Mouse (Mus musculus) forebrain, embryonic 14.5 days (tissue): ENCODE measurements at regions not wholly inside any gene's neighbourhood (a gene's known extent, or its start where the extent isn't known, plus 50 kb on each side); places are given as distances from the start of the nearest gene placed in this dataset.
A peak's percentile ranks its signal among the peaks of the same experiment; 100 is the strongest.

ENCODE experiments used
- ATAC-seq: fragments of 200-750 bp; cut with Nextera tagmentation; 2 replicates; pipeline ENCODE4 v1.8.0; 2017; ENCODE audit warnings: mild to moderate bottlenecking, moderate library complexity
- DNase-seq: peaks from one replicate; pipeline ENCODE4 v3.0.0-alpha.2; 2015; ENCODE audit warnings: low spot score
- H3K27ac ChIP-seq: fragments of 300-500 bp; sonication (generic); 2 replicates; pipeline ENCODE4 v1.5.1; 2014; ENCODE audit warnings: low read depth, mild to moderate bottlenecking, control low read depth, low read length, moderate library complexity
- H3K27me3 ChIP-seq: fragments of 300-500 bp; sonication (generic); replicated peaks from 2 replicates; pipeline ENCODE4 v1.6.1; 2014; ENCODE audit warnings: low read length, control low read depth, mixed read lengths; ENCODE audit not compliant: control insufficient read depth, insufficient read depth
- H3K36me3 ChIP-seq: fragments of 300-500 bp; sonication (generic); 2 replicates; pipeline ENCODE4 v1.6.1; 2014; ENCODE audit warnings: low read length, control low read depth; ENCODE audit not compliant: control insufficient read depth, insufficient read depth
- H3K4me1 ChIP-seq: fragments of 300-500 bp; sonication (generic); 2 replicates; pipeline ENCODE4 v1.6.1; 2014; ENCODE audit warnings: antibody characterized with exemption, low read length, control low read depth; ENCODE audit not compliant: control insufficient read depth, insufficient read depth
- H3K4me2 ChIP-seq: fragments of 300-500 bp; sonication (generic); 2 replicates; pipeline ENCODE4 v1.6.1; 2014; ENCODE audit warnings: mild to moderate bottlenecking, control low read depth, low read length
- H3K4me3 ChIP-seq: fragments of 300-500 bp; sonication (generic); 2 replicates; pipeline ENCODE4 v1.5.1; 2014; ENCODE audit warnings: low read depth, low read length, control low read depth
- H3K9ac ChIP-seq: fragments of 300-500 bp; sonication (generic); 2 replicates; pipeline ENCODE4 v1.6.1; 2014; ENCODE audit warnings: mild to moderate bottlenecking, low read length, control low read depth, moderate library complexity
- H3K9me3 ChIP-seq: fragments of 300-500 bp; sonication (generic); replicated peaks from 2 replicates; pipeline ENCODE4 v1.6.1; 2016; ENCODE audit warnings: low read length, control low read depth, mixed read lengths; ENCODE audit not compliant: control insufficient read depth
- WGBS: fragments of 180-500 bp; shearing (Covaris S2); extraction: QIAGEN DNeasy Blood & Tissue Kit; methylation state at CpG from one replicate; pipeline ENCODE4 v1.1.7; 2014; 5-methylcytosine and 5-hydroxymethylcytosine counted together

DNA sequence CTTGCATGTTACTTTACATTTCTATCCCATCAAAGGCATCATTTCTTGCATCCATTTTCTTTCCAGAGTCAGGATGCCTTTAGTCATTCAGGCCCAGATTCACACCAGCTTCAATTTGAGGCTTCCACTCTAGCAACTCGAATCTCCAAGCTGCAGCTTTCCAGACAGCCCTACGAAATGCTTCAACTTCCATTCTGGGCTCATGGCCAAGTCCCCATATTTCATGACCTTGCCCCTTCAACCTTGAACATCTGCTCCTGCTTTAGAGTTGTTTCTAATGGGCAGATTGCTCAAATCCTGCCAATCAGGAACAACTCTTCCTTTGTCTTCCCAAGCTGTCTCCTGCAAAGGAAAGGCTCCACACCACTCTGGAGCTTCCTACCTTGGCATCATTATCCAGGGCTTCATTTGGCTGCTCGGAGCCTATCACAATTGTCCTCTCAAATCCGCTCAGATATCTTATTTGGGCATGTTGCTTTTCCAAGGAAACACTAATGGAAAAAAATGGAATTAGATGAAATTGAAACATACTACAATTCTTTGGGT is 104.4 kb upstream of the Prr30 start:
- H3K4me2 ChIP-seq: no peak overlapping the region
- DNase-seq: peak; percentile 62
- no peak overlapping the region for H3K9ac ChIP-seq
- no peak overlapping the region for H3K27ac ChIP-seq
- no peaks in the 10 kb centered on the region for H3K27me3 ChIP-seq
- no peaks in the 10 kb centered on the region for H3K9me3 ChIP-seq
- 53% methylated on average over 4 of the region's 4 CpGs for WGBS
- no peak overlapping the region for H3K4me3 ChIP-seq
- peaks cover 2% of the 10 kb centered on the region; the same call in 1 of the 2 replicates for H3K4me1 ChIP-seq
- ATAC-seq: peak; percentile 65; the same call in 1 of the 2 replicates
- no peaks in the 10 kb centered on the region for H3K36me3 ChIP-seq

DNA sequence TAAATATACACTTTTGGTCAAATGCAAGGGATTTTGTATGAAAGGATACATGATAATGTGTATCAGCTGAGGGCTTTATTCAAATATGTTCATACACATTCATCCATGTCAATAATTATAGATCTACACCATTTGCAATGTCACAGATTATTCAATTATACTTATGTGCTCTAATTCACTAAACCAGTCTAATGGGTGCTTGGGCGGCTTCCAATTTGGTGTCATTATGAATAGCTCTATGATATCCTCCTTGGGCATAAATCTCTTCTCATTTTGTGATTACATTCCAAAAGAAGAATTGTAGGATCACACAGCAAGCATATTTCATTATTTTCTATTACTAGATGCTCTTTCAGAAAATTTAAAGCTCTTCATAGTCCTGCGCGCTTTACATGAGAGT is 97.7 kb upstream of the Prr30 start:
- H3K9me3 ChIP-seq: no peaks in the 10 kb centered on the region
- no peak overlapping the region for H3K4me3 ChIP-seq
- no peaks in the 10 kb centered on the region for H3K27me3 ChIP-seq
- WGBS: 86% methylated on average over 3 of the region's 3 CpGs
- H3K9ac ChIP-seq: no peak overlapping the region
- no peak for ATAC-seq
- H3K4me2 ChIP-seq: no peak overlapping the region
- no peak overlapping the region for H3K27ac ChIP-seq
- H3K36me3 ChIP-seq: no peaks in the 10 kb centered on the region
- peak; percentile 49 for DNase-seq
- no peaks in the 10 kb centered on the region for H3K4me1 ChIP-seq

DNA sequence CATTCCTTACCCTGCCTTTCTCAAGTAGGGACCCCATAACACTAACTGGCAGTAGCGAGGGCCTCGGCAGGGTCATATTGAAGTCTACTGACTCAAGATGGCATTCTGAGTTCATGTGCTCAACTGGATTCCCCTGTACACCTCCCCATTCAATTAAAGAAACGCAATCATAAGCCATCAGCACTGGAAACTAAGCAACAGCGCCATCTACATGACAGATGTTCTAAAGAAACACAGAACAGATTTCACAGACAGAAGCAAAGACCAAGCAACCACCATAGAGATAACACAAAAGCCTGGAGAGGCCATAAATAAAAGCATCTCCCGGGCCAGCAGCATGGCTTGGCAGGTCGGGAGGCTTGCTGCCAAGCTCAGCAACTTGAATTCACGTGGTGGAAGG is 94.6 kb upstream of the Prr30 start:
- ATAC-seq: peak; percentile 58; the same call in 1 of the 2 replicates
- 32% methylated on average over 7 of the region's 7 CpGs for WGBS
- Histone ChIP-seq H3K4me1 (no peaks in the 10 kb centered on the region), H3K9me3 (no peaks in the 10 kb centered on the region), H3K4me3 (no peak overlapping the region), H3K27ac (no peak overlapping the region), H3K4me2 (no peak overlapping the region), H3K36me3 (no peaks in the 10 kb centered on the region), H3K27me3 (no peaks in the 10 kb centered on the region), H3K9ac (no peak overlapping the region)
- DNase-seq: peak; percentile 78

DNA sequence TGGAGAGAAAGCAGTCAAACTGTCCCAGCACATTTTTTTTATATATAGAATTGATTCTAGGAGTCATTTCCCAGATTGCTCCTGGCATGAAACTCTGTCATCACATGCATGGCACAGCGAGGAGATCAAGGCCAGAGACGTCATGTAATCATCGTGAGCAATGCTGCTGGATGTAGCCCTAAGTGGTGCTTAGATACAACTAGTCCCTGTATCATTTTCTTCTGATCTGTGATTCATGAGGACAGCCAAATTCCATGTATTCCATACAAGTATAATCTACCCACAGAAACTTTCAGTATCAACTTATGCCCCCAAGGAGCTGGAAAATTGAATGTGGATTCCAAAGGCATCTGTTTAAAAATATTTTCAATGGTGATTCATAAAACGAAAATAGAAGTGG is 87.6 kb upstream of the Prr30 start:
- Histone ChIP-seq H3K4me1 (no peaks in the 10 kb centered on the region), H3K4me3 (no peak overlapping the region)

DNA sequence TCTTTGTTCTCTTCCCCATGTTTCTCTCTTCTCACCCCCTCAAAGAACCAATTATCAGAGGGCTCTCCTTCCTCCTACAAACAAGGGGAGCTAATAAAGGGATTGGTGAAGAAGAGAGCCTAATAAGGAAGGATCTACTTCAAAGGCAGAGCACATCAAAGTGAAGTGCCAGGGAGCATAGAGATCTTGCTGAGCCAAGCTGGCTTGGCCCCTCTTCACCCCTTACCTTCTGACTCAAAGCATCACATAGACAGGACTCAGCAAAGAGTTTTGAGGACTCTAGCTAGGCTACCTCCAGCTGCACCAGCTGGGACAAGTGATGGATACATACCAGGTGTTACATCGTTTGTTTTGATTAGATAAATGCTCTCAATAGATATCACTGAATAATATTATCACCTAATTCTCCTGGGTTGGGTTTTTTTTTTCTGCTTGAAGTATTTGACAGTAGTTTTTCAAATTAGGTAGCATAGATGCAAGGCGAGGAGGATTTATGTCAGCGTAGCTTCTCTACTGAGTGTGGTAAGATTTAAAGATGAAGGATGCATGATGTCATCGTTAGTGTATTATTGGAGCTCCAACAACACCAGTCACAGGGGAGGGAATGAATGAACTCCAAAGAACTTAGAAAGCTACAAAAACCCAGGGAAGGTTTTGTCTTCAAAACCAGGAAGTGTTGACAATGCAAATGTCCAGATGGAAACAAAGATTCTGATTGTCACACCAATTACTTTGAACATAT is 69.1 kb upstream of the Prr30 start:
- no peak overlapping the region for H3K27ac ChIP-seq
- peak; percentile 87 for ATAC-seq
- H3K27me3 ChIP-seq: no peaks in the 10 kb centered on the region

More for the DNA sequence above, 87.6 kb upstream of the Prr30 start:
- H3K36me3 ChIP-seq: no peaks in the 10 kb centered on the region
- no peak overlapping the region for H3K27ac ChIP-seq
- ATAC-seq: no peak
- H3K9ac ChIP-seq: no peak overlapping the region
- no peak overlapping the region for H3K4me2 ChIP-seq
- 95% methylated on average over 4 of the region's 4 CpGs for WGBS
- H3K27me3 ChIP-seq: no peaks in the 10 kb centered on the region
- H3K9me3 ChIP-seq: no peaks in the 10 kb centered on the region
- no peak for DNase-seq

DNA sequence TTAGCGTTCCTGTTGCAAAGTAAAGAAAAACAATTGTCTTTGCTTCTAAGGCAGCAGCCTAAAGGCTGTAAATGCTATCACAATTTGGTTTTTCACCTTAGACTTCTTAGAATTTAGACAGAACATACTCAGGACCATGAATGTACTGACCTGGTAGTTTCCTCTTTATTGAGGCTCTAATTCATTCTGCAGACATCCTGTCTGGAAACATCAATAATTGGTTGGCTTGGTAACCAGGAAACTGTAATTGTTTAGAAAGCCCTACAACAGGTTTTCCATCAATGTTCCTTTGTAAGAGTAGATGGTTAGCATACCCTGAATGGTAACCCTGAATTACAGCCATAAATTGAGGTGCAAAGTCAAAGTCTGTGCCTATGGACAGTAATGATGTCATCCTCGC is 67.4 kb upstream of the Prr30 start:
- Histone ChIP-seq H3K27ac (no peak overlapping the region), H3K36me3 (no peaks in the 10 kb centered on the region), H3K9ac (no peak overlapping the region), H3K4me2 (no peak overlapping the region), H3K27me3 (no peaks in the 10 kb centered on the region), H3K4me1 (peaks cover 6% of the 10 kb centered on the region), H3K4me3 (no peak overlapping the region), H3K9me3 (no peaks in the 10 kb centered on the region)
- ATAC-seq (no peak), DNase-seq (no peak)
- 90% methylated on average over 2 of the region's 2 CpGs for WGBS

More for the DNA sequence above, 69.1 kb upstream of the Prr30 start:
- peaks cover 6% of the 10 kb centered on the region for H3K4me1 ChIP-seq
- H3K9me3 ChIP-seq: no peaks in the 10 kb centered on the region
- DNase-seq: peak; percentile 59
- H3K9ac ChIP-seq: no peak overlapping the region
- no peak overlapping the region for H3K4me2 ChIP-seq
- 34% methylated on average over 4 of the region's 4 CpGs for WGBS
- no peaks in the 10 kb centered on the region for H3K36me3 ChIP-seq
- H3K4me3 ChIP-seq: no peak overlapping the region
